Mouse (Mus musculus): ENCODE results near the gene Blcap.

- no peak for TF ChIP-seq CTCF (IDR thresholded peaks at IDR 0.05; ENCODE audit: extremely low read depth, insufficient read length, insufficient replicate concordance, low read depth, low read length)
- no peak for TF ChIP-seq POLR2A (IDR thresholded peaks at IDR 0.05; ENCODE audit: low read depth, low read length)
Measured at GRCm38 (mm10) chr2:157509182-157509581, 61.9 kb downstream of the Blcap start.

All from small intestine, adult 2 months (tissue).